Mouse (Mus musculus) heart, postnatal 0 days (tissue): ENCODE data around the gene Pip4k2b.

Experiments
- CTCF ChIP-seq: IDR thresholded peaks from 2 replicates; pipeline ENCODE4 v1.5.1; 2016; ENCODE audit warnings: antibody characterized with exemption, control low read depth, low read depth
- EP300 ChIP-seq: IDR thresholded peaks from 2 replicates; pipeline ENCODE4 v1.6.1; 2016; ENCODE audit warnings: antibody characterized with exemption, low read depth

DNA sequence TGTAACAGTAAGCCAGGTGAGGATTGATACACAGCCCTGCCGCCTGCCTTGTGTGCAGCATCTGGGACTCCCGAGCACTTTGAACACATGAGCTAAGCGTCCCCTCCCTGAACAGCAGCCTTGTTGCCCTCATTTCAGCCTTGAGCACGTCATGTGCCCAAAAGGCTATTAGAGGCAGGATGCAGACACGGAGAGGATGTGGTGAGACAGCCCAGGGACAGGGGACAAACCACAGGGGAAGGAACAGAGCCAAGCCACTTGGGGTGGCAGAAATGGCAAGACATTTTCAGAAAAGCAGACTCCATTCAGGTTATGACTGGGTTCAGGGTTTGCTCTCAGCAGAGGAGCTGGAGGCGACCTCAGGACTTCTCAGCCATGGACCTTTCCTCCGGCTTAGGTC, 16.2 kb downstream of the Pip4k2b start:
- no peak for TF ChIP-seq CTCF
- no peak for TF ChIP-seq EP300
